Mouse (Mus musculus) midbrain, embryonic 13.5 days (tissue): ENCODE measurements around the gene Vmn1r56. TPM values are rescaled to one million over a fixed set of nuclear protein-coding genes. Genes with fewer than 3 reads are reported as not detected.
"Not testable (repeated sequence)": the region's sequence is repeated elsewhere in the genome, so short reads cannot be mapped to it uniquely, and the experiment has no call there.

Experiments used
- ATAC-seq: fragments of 200-750 bp; cut with Nextera tagmentation; 2 replicates; pipeline ENCODE4 v1.8.0; 2017; ENCODE audit warnings: mild to moderate bottlenecking, moderate TSS enrichment, moderate library complexity
- H3K27ac ChIP-seq: fragments of 300-500 bp; sonication (generic); 2 replicates; pipeline ENCODE4 v1.5.1; 2015; ENCODE audit warnings: inconsistent platforms, mild to moderate bottlenecking, moderate library complexity
- H3K27me3 ChIP-seq: fragments of 300-500 bp; sonication (generic); 2 replicates; pipeline ENCODE4 v1.6.1; 2015; ENCODE audit warnings: mild to moderate bottlenecking, inconsistent platforms
- H3K36me3 ChIP-seq: fragments of 300-500 bp; sonication (generic); 2 replicates; pipeline ENCODE4 v1.6.1; 2015; ENCODE audit warnings: mild to moderate bottlenecking, inconsistent platforms
- H3K4me1 ChIP-seq: fragments of 300-500 bp; sonication (generic); replicated peaks from 2 replicates; pipeline ENCODE4 v1.6.1; 2015; ENCODE audit warnings: inconsistent platforms
- H3K4me2 ChIP-seq: fragments of 300-500 bp; sonication (generic); replicated peaks from 2 replicates; pipeline ENCODE4 v1.6.1; 2015; ENCODE audit warnings: moderate library complexity, mild to moderate bottlenecking, inconsistent platforms
- H3K4me3 ChIP-seq: fragments of 300-500 bp; sonication (generic); replicated peaks from 2 replicates; pipeline ENCODE4 v1.5.1; 2015; ENCODE audit warnings: mild to moderate bottlenecking, inconsistent platforms
- H3K9ac ChIP-seq: fragments of 300-500 bp; sonication (generic); replicated peaks from 2 replicates; pipeline ENCODE4 v1.6.1; 2015; ENCODE audit warnings: mild to moderate bottlenecking, inconsistent platforms
- H3K9me3 ChIP-seq: fragments of 300-500 bp; sonication (generic); 2 replicates; pipeline ENCODE4 v1.6.1; 2016; ENCODE audit warnings: mild to moderate bottlenecking, inconsistent platforms
- WGBS: fragments of 180-500 bp; shearing (Covaris S2); methylation state at CpG from one replicate; pipeline ENCODE4 v1.1.7; 2015; 5-methylcytosine and 5-hydroxymethylcytosine counted together
- polyA plus RNA-seq: library from polyadenylated mRNA; unstranded; fragments of >200 nt; fragmentation: Nextera tagmentation; extraction: Ambion mirVana; gene quantifications from 2 replicates; pipeline ENCODE4 v1.2.1, GENCODE M21; 2015

The Vmn1r56 gene
- not detected in 2 replicates for polyA plus RNA-seq

GRCm38 (mm10) chr7:5196647-5197046, at the start of gene Vmn1r56:
Gene Vmn1r56, minus strand, starts transcription at chr7:5196747.
- H3K9me3 ChIP-seq, H3K9ac ChIP-seq, H3K36me3 ChIP-seq, H3K27me3 ChIP-seq, H3K27ac ChIP-seq, ATAC-seq, H3K4me1 ChIP-seq, H3K4me3 ChIP-seq, H3K4me2 ChIP-seq: not testable (repeated sequence)

- not testable (repeated sequence) for ATAC-seq, H3K27me3 ChIP-seq, H3K9ac ChIP-seq, H3K36me3 ChIP-seq, H3K4me1 ChIP-seq, H3K4me2 ChIP-seq, H3K9me3 ChIP-seq, H3K27ac ChIP-seq, H3K4me3 ChIP-seq
- WGBS, result 56% methylated on average over 1 of the region's 1 CpGs
Observed at GRCm38 (mm10) chr7:5218193-5218592, 21.6 kb upstream of the Vmn1r56 start, which contains the start of gene Vmn1r57. Gene Vmn1r57, plus strand, starts transcription at chr7:5218493.

- not testable (repeated sequence) for H3K27me3 ChIP-seq, ATAC-seq, H3K4me3 ChIP-seq, H3K4me2 ChIP-seq, H3K9me3 ChIP-seq, H3K4me1 ChIP-seq, H3K36me3 ChIP-seq, H3K9ac ChIP-seq, H3K27ac ChIP-seq
Observed at GRCm38 (mm10) chr7:5149570-5149969, 47.0 kb downstream of the Vmn1r56 start, which contains the start of gene Vmn1r55. Gene Vmn1r55, minus strand, starts transcription at chr7:5149670.

Other genes with a start within 250 kb of the Vmn1r56 start
- gene Sbk2, start 232.3 kb downstream of the Vmn1r56 start, polyA plus RNA-seq, result 0.12 and 0.13 TPM in 2 replicates
- gene Sbk3, start 225.6 kb downstream of the Vmn1r56 start, polyA plus RNA-seq, result 0.10 and 0.13 TPM in 2 replicates
- gene Zfp579, start 200.6 kb downstream of the Vmn1r56 start, polyA plus RNA-seq, result 65.2 and 68.4 TPM in 2 replicates
- 8.6 and 8.9 TPM in 2 replicates for gene Zfp524, start 182.3 kb downstream of the Vmn1r56 start, polyA plus RNA-seq
- 42.0 and 51.1 TPM in 2 replicates for gene Fiz1, start 182.1 kb downstream of the Vmn1r56 start, polyA plus RNA-seq
- 0.89 and 1.3 TPM in 2 replicates for gene Gm44973, start 181.3 kb downstream of the Vmn1r56 start, polyA plus RNA-seq
- 5.7 and 7.9 TPM in 2 replicates for gene Zfp865, start 176.4 kb downstream of the Vmn1r56 start, polyA plus RNA-seq
- 25.8 and 30.1 TPM in 2 replicates for gene Ccdc106, start 176.2 kb downstream of the Vmn1r56 start, polyA plus RNA-seq
- gene 4632433K11Rik, start 162.6 kb downstream of the Vmn1r56 start, polyA plus RNA-seq, result not detected in 2 replicates
- 10.5 and 11.2 TPM in 2 replicates for gene Zfp784, start 158.3 kb downstream of the Vmn1r56 start, polyA plus RNA-seq
- 70.1 and 72.8 TPM in 2 replicates for gene Zfp580, start 145.2 kb downstream of the Vmn1r56 start, polyA plus RNA-seq
- gene U2af2, start 134.6 kb downstream of the Vmn1r56 start, polyA plus RNA-seq, result 121 and 128 TPM in 2 replicates
- gene Epn1, start 116.5 kb downstream of the Vmn1r56 start, polyA plus RNA-seq, result 73.5 and 80.1 TPM in 2 replicates
- not detected in 2 replicates for gene Rfpl4, start 79.8 kb downstream of the Vmn1r56 start, polyA plus RNA-seq
- gene Rasl2-9, start 70.8 kb downstream of the Vmn1r56 start, polyA plus RNA-seq, result 0.38 and 0.41 TPM in 2 replicates
- gene Vmn1r55, start 47.1 kb downstream of the Vmn1r56 start, polyA plus RNA-seq, result 0.01 TPM in 1 of 2 replicates, not detected in the other
- not detected in 2 replicates for gene Vmn1r57, start 21.7 kb upstream of the Vmn1r56 start, polyA plus RNA-seq
- not detected in 2 replicates for gene Gm5065, start 153.8 kb upstream of the Vmn1r56 start, polyA plus RNA-seq
- gene Nlrp2, start 154.3 kb upstream of the Vmn1r56 start, polyA plus RNA-seq, result not detected in 2 replicates
- gene Vmn1r58, start 216.6 kb upstream of the Vmn1r56 start, polyA plus RNA-seq, result not detected in 2 replicates